Mouse (Mus musculus) stomach, embryonic 15.5 days (tissue): ENCODE results near the gene Cherp. TPM values are rescaled to one million over a fixed set of nuclear protein-coding genes. Genes with fewer than 3 reads are reported as not detected.

ENCODE experiments used
- ATAC-seq: fragments of 200-750 bp; cut with Nextera tagmentation; 2 replicates; pipeline ENCODE4 v1.8.0; 2017; ENCODE audit warnings: low read depth, moderate number of reproducible peaks, moderate TSS enrichment; ENCODE audit not compliant: insufficient read depth, low FRiP score
- H3K27ac ChIP-seq: fragments of 300-500 bp; sonication (generic); 2 replicates; pipeline ENCODE4 v1.5.1; 2015; ENCODE audit warnings: mild to moderate bottlenecking, inconsistent platforms
- H3K27me3 ChIP-seq: fragments of 300-500 bp; sonication (generic); replicated peaks from 2 replicates; pipeline ENCODE4 v1.6.1; 2015; ENCODE audit warnings: inconsistent platforms
- H3K36me3 ChIP-seq: fragments of 300-500 bp; sonication (generic); 2 replicates; pipeline ENCODE4 v1.6.1; 2015; ENCODE audit warnings: inconsistent platforms
- H3K4me1 ChIP-seq: fragments of 300-500 bp; sonication (generic); 2 replicates; pipeline ENCODE4 v1.6.1; 2015; ENCODE audit warnings: inconsistent platforms
- H3K4me2 ChIP-seq: fragments of 300-500 bp; sonication (generic); 2 replicates; pipeline ENCODE4 v1.6.1; 2015; ENCODE audit warnings: mild to moderate bottlenecking, inconsistent platforms
- H3K4me3 ChIP-seq: fragments of 300-500 bp; sonication (generic); replicated peaks from 2 replicates; pipeline ENCODE4 v1.5.1; 2015; ENCODE audit warnings: inconsistent platforms
- H3K9ac ChIP-seq: fragments of 300-500 bp; sonication (generic); 2 replicates; pipeline ENCODE4 v1.6.1; 2015; ENCODE audit warnings: inconsistent platforms
- H3K9me3 ChIP-seq: fragments of 300-500 bp; sonication (generic); 2 replicates; pipeline ENCODE4 v1.6.1; 2016; ENCODE audit warnings: inconsistent platforms
- WGBS: fragments of 180-500 bp; shearing (Covaris S2); methylation state at CpG from one replicate; pipeline ENCODE4 v1.1.7; 2015; 5-methylcytosine and 5-hydroxymethylcytosine counted together
- microRNA-seq: library from miRNA; unstranded; fragments of <30 nt; microRNA quantifications from one replicate; pipeline ENCODE4, GENCODE M21; 2016
- polyA plus RNA-seq: library from polyadenylated mRNA; unstranded; fragments of >200 nt; fragmentation: Nextera tagmentation; extraction: Ambion mirVana; gene quantifications from 2 replicates; pipeline ENCODE4 v1.2.1, GENCODE M21; 2015

Gene Cherp
- polyA plus RNA-seq, 1 experiment from 2014 or later: 45.1 TPM

- H3K36me3 ChIP-seq: no peaks in the 10 kb centered on the region
- H3K4me3 ChIP-seq: no peak overlapping the region
- no peaks in the 10 kb centered on the region for H3K9me3 ChIP-seq
- no peak overlapping the region for H3K4me2 ChIP-seq
- H3K27me3 ChIP-seq: no peaks in the 10 kb centered on the region
- no peak overlapping the region for H3K9ac ChIP-seq
- H3K27ac ChIP-seq: no peak overlapping the region
- H3K4me1 ChIP-seq: no peaks in the 10 kb centered on the region
- 21% methylated on average over 2 of the region's 2 CpGs for WGBS
- no peak for ATAC-seq
These were observed 40.1 kb downstream of the Cherp start for GRCm38 (mm10) chr8:72434952-72435351.

- no peaks in the 10 kb centered on the region for H3K9me3 ChIP-seq
- H3K27ac ChIP-seq: no peak overlapping the region
- ATAC-seq: no peak
- H3K27me3 ChIP-seq: no peaks in the 10 kb centered on the region
- no peaks in the 10 kb centered on the region for H3K36me3 ChIP-seq
- WGBS: 53% methylated on average over 13 of the region's 13 CpGs
- H3K4me1 ChIP-seq: no peaks in the 10 kb centered on the region
- H3K4me3 ChIP-seq: no peak overlapping the region
- H3K9ac ChIP-seq: no peak overlapping the region
- H3K4me2 ChIP-seq: no peak overlapping the region
These were observed 45.4 kb downstream of the Cherp start for GRCm38 (mm10) chr8:72429676-72430075.

GRCm38 (mm10) chr8:72422926-72423325 lies 52.1 kb downstream of the Cherp start:
- Histone ChIP-seq H3K27ac (no peak overlapping the region), H3K4me3 (no peak overlapping the region), H3K9me3 (no peaks in the 10 kb centered on the region), H3K4me1 (peaks cover 15% of the 10 kb centered on the region), H3K4me2 (no peak overlapping the region), H3K36me3 (no peaks in the 10 kb centered on the region), H3K9ac (no peak overlapping the region), H3K27me3 (no peaks in the 10 kb centered on the region)
- ATAC-seq: no peak
- 55% methylated on average over 1 of the region's 1 CpGs for WGBS

- H3K36me3 ChIP-seq: no peaks in the 10 kb centered on the region
- peak within 1 kb of the TSS; percentile 89 for H3K27ac ChIP-seq
- peak within 1 kb of the TSS; percentile 89 for H3K9ac ChIP-seq
- H3K9me3 ChIP-seq: no peaks in the 10 kb centered on the region
- peak within 1 kb of the TSS; percentile 76 for H3K4me2 ChIP-seq
- under 1% methylated on average over 48 of the region's 48 CpGs for WGBS
- peak; percentile 97 for ATAC-seq
- H3K4me1 ChIP-seq: peaks cover 24% of the 10 kb centered on the region
- peak within 1 kb of the TSS; percentile 80 for H3K4me3 ChIP-seq
- H3K27me3 ChIP-seq: no peaks in the 10 kb centered on the region
These were observed 53.4 kb downstream of the Cherp start, which contains the start of gene Eps15l1 for GRCm38 (mm10) chr8:72421362-72422335. Gene Eps15l1, minus strand, starts transcription at chr8:72421460.

GRCm38 (mm10) chr8:72420571-72421361 lies 54.3 kb downstream of the Cherp start:
- peak overlapping the region; percentile 80 for H3K4me3 ChIP-seq
- under 1% methylated on average over 67 of the region's 73 CpGs for WGBS
- peaks cover 30% of the 10 kb centered on the region for H3K4me1 ChIP-seq
- H3K27me3 ChIP-seq: no peaks in the 10 kb centered on the region
- H3K4me2 ChIP-seq: peak overlapping the region; percentile 58
- no peaks in the 10 kb centered on the region for H3K9me3 ChIP-seq
- no peaks in the 10 kb centered on the region for H3K36me3 ChIP-seq
- peak overlapping the region; percentile 89 for H3K27ac ChIP-seq
- peak overlapping the region; percentile 89 for H3K9ac ChIP-seq
- ATAC-seq: peak; percentile 6; the same call in 1 of the 2 replicates

- no peak overlapping the region for H3K4me2 ChIP-seq
- H3K27ac ChIP-seq: no peak overlapping the region
- H3K4me3 ChIP-seq: no peak overlapping the region
- no peaks in the 10 kb centered on the region for H3K27me3 ChIP-seq
- no peak overlapping the region for H3K9ac ChIP-seq
- peaks cover 47% of the 10 kb centered on the region for H3K4me1 ChIP-seq
- H3K9me3 ChIP-seq: no peaks in the 10 kb centered on the region
- WGBS: 96% methylated on average over 4 of the region's 4 CpGs
- ATAC-seq: no peak
- H3K36me3 ChIP-seq: 0 out of 2 replicates have a peak, but pooled peaks cover 2% of the 10 kb centered on the region
These were observed 57.0 kb downstream of the Cherp start for GRCm38 (mm10) chr8:72418073-72418472.

- Histone ChIP-seq H3K4me3 (no peak overlapping the region), H3K27ac (no peak overlapping the region), H3K27me3 (no peaks in the 10 kb centered on the region), H3K9ac (no peak overlapping the region), H3K4me2 (no peak overlapping the region), H3K9me3 (no peaks in the 10 kb centered on the region), H3K36me3 (peaks cover 5% of the 10 kb centered on the region; the same call in 1 of the 2 replicates), H3K4me1 (peaks cover 44% of the 10 kb centered on the region)
- WGBS: 65% methylated on average over 2 of the region's 2 CpGs
- ATAC-seq: no peak
These were observed 59.8 kb downstream of the Cherp start for GRCm38 (mm10) chr8:72415252-72415651.

- peak; percentile 94 for ATAC-seq
- Histone ChIP-seq H3K9me3 (no peaks in the 10 kb centered on the region), H3K4me1 (peaks cover 43% of the 10 kb centered on the region; the same call in 1 of the 2 replicates), H3K9ac (no peak overlapping the region), H3K4me3 (no peak overlapping the region), H3K4me2 (no peak overlapping the region), H3K36me3 (peaks cover 5% of the 10 kb centered on the region; the same call in 1 of the 2 replicates), H3K27ac (peak overlapping the region; percentile 67), H3K27me3 (no peaks in the 10 kb centered on the region)
- 76% methylated on average over 7 of the region's 7 CpGs for WGBS
These were observed 61.2 kb downstream of the Cherp start for GRCm38 (mm10) chr8:72413839-72414238.

Small RNA genes within 50 kb of the gene (microRNA-seq; reads per million reads assigned to microRNA genes)
- 1.4 reads per million for gene Mir7068

Other genes starting within 250 kb of the Cherp start
- 96.3 and 96.9 TPM in 2 replicates for gene Ap1m1, start 235.2 kb downstream of the Cherp start, polyA plus RNA-seq
- gene Gm10282, start 170.0 kb downstream of the Cherp start, polyA plus RNA-seq: 22.1 and 43.6 TPM in 2 replicates
- 7.6 and 8.4 TPM in 2 replicates for gene Klf2, start 156.2 kb downstream of the Cherp start, polyA plus RNA-seq
- 45.1 and 48.3 TPM in 2 replicates for gene Eps15l1, start 53.8 kb downstream of the Cherp start, polyA plus RNA-seq
- 2.6 and 3.3 TPM in 2 replicates for gene Calr3, start 31.4 kb downstream of the Cherp start, polyA plus RNA-seq
- 13.3 and 14.5 TPM in 2 replicates for gene 1700030K09Rik, start 31.3 kb downstream of the Cherp start, polyA plus RNA-seq
- 21.1 and 24.2 TPM in 2 replicates for gene Slc35e1, start 17.4 kb upstream of the Cherp start, polyA plus RNA-seq
- gene Med26, start 73.0 kb upstream of the Cherp start, polyA plus RNA-seq: 14.4 and 15.6 TPM in 2 replicates
- gene Smim7, start 95.9 kb upstream of the Cherp start, polyA plus RNA-seq: 120 and 122 TPM in 2 replicates
- 18.8 and 19.2 TPM in 2 replicates for gene Tmem38a, start 96.8 kb upstream of the Cherp start, polyA plus RNA-seq
- 0.12 and 0.14 TPM in 2 replicates for gene Nwd1, start 171.5 kb upstream of the Cherp start, polyA plus RNA-seq
- 143 and 148 TPM in 2 replicates for gene Sin3b, start 248.1 kb upstream of the Cherp start, polyA plus RNA-seq